Mouse (Mus musculus): ENCODE measurements around the gene H3f3a.
"Not testable (repeated sequence)": the region's sequence is repeated elsewhere in the genome, so short reads cannot be mapped to it uniquely, and the experiment has no call there.

H3f3a gene

DNA sequence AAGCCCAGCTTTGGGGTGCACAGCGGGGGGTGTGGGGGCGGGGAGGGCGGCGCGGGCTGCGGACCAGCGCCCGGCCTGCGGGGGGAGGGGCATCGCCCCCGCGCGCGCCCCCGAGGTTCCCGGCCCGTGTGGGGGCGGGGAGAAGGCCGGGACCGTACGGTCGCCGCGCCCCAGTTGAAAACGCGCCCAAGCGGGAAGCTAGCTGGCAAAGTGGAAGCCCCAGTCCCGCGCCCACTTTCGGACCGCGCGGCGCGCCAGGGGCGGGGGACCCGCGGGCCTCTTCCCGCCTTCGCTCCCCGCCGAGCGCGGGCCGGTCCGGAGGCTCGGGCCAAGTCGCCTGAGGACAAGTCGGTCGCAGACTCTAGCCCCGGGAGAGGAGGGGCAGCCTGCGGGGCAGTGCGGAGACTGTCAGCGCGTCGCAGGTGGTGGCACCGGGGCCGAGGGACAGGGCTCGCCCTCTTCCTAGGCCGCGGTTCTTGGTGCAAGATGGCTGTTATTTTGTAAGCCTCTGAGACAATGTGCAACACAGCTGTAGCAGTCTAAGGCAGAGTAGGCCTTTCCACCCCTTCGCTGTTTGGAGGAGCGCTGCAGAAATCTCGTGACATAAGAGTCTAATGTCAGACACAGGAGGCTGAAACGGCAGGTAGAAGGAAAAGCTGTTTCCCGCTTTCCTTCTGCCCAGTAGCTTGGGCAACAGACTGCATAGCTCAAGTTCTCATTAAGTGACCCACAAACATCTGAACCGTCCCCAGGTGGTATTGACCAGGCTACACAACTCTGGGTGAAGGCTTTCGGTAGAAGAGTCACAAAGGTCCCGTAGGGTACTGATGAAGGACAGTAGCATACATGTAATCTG is at the start of gene H3f3a:
H3f3a (minus strand) TSS at position 59 of the 856 bp plus-strand sequence.
- no peak for DNase-seq (ENCODE audit: extremely low spot score, low spot score)

GRCm38 (mm10) chr1:180860030-180860429 is 46.3 kb upstream of the H3f3a start:
- DNase-seq (ENCODE audit: extremely low spot score, low spot score), result no peak

DNA sequence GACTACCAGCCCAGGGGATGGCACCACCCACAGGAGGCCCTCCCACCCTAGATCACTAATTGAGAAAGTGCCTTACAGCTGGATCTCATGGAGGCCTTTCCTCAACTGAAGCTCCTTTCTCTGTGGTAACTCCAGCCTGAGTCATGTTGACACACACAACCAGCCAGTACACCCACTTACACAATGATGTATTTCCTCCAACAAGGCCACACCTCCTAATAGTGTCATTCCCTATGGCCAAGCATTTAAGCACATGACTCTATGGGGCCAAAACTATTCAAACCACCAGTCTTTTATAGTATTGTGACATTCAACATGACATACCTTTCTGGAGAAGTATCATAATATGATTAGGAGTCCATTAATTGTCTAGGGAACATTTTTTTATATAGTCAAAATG is 45.0 kb upstream of the H3f3a start:
- no peak for DNase-seq (ENCODE audit: extremely low spot score, low spot score)

DNA sequence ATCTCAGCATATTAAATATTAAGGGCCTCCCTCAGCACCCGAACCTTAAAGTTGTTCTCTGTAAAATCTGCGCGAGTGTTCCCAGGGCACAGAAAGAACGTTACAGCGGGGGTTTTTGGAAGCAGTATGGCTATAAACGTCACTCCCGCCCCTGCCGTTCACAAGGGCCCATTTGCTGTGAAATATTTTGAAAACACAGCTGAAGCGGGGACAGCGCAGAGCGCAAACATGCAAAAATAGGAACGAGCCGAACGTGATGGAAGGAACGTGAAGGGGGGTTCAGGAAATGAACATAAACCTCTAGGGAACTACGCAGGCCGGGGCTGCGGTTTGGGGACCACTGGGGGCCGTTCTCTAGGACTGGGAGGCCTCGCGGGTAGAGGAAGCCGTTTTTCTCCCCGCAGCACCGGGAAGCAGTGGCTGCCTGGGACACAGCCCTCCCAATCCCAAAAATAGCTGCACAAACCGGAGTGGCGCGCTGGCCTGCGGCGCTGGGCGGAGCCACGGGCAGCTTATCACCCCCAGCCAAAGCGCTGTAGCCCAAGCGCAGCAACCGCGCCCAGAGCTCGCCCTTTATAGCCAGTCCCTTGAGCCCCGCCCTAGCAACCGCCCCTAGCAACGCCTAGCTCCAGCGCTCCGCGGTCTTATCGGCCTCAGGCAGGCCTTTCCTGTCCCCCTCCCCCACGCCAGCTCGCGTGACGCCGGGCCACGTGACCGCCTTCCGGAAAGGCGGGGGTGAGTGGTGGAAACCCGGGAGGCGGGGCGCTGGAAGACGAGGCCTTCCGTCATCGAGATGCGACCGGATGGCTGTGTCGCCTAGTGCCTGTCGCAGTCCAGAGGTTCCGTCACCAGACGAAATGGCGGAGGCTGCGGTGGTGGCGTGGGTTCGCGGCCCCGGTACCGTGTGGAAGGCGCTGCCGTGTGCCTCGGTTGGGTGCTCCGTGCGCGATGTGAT is 36.9 kb upstream of the H3f3a start, which contains the start of gene Sde2:
Sde2 (plus strand) TSS at position 812 of the 955 bp plus-strand sequence.
- peak; percentile 100 for DNase-seq (ENCODE audit: extremely low spot score, low spot score)

GRCm38 (mm10) chr1:180849701-180850301 is 36.1 kb upstream of the H3f3a start:
- DNase-seq (ENCODE audit: extremely low spot score, low spot score), result no peak

- DNase-seq (ENCODE audit: extremely low spot score, low spot score), result peak; percentile 51
Observed at GRCm38 (mm10) chr1:180848511-180849241, 34.9 kb upstream of the H3f3a start.

DNA sequence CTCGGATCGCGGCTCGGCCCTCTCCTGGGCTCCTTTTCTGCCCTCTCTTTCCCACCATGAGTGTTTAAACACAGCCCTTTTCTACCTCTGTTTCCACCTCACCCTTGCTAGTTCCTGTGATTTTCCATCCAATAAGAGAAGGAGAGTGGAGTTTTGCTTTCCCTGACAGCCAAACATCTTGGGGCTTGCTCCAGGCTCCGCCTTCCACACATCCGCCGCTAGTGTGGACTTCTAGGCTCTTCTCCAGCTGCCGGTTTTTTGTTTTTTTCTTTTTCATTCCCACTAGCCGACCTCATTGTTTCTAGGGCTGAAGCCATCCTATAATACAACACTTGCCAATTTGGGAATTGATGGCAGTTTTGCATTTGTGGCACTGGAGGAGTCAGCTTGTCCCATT is 34.4 kb upstream of the H3f3a start:
- peak; percentile 52 for DNase-seq (ENCODE audit: extremely low spot score, low spot score)

GRCm38 (mm10) chr1:180841561-180842300 is 28.0 kb upstream of the H3f3a start:
- no peak for DNase-seq (ENCODE audit: extremely low spot score, low spot score)

DNA sequence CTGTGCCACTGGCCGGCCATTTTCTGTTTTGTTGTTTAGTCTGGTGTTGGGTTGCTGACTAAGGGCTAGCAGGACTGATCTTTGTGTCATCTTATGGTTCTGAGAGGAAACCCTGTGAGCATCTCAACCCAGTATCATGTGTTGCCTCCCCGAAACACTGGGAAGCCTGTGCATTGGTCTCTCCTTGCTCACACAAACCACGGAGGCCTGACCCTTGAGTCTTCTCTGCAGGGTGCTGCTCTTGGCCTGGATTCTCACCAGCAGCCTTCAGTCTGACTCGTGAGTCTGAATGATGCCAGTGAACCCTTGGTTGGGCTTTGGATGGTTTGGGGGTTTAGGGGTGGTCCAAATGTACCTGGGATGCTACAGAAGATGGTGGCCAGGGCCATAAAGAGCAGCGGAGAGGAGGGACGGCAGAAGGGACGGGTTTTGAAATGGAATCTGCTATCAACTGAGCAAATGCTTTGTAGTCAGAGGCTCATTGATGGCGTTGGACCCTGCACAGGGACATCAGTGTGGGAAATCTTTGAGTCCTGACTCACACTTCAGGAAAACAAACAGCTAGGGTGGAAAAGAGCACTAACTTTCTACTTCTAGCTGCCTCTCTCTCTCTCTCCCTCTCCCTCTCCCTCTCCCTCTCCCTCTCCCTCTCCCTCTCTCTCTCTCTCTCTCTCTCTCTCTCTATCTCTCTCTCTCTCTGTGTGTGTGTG is 25.6 kb upstream of the H3f3a start:
- no peak for DNase-seq (ENCODE audit: extremely low spot score, low spot score)

DNA sequence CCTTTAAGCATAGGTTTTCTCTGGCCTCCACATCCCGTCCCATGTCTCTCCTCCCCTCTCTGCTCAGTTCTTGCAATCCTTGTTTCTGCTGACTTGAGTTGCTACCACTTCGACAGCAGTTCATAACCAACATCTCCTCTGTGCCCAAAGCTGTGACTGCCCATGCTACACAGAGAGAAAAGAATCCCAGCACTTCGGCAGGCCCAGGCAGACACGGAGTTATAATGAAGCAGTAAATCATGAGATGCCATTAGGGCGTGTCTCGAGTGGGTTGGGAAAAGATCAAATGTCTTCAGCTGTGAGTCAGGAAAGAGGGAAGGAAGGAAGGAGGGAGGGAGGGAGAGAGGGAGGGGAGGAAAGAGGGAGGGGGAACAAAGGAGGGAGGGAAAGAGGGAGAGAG is 24.3 kb upstream of the H3f3a start:
- DNase-seq (ENCODE audit: extremely low spot score, low spot score), result no peak

- DNase-seq (ENCODE audit: extremely low spot score, low spot score), result no peak
Observed at GRCm38 (mm10) chr1:180837186-180837585, 23.4 kb upstream of the H3f3a start.

DNA sequence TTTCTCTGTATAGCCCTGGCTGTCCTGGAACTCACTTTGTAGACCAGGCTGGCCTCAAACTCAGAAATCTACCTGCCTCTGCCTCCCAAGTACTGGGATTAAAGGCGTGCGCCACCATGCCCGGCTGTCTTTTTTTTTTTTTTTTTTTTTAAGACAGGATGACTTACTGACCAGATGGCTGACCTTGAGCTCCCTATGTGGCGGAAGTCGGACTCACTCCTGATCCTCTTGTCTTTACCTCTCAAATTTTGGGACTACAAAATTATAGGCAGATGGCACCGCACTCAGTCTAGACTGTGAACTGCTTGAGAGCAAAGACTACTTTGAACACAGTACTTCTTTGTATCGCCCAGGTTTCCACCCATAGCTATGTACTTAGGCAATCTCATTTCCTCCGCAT is 22.7 kb upstream of the H3f3a start:
- DNase-seq (ENCODE audit: extremely low spot score, low spot score), result not testable (repeated sequence)

GRCm38 (mm10) chr1:180835273-180836015 is 21.7 kb upstream of the H3f3a start:
- no peak for DNase-seq (ENCODE audit: extremely low spot score, low spot score)

DNA sequence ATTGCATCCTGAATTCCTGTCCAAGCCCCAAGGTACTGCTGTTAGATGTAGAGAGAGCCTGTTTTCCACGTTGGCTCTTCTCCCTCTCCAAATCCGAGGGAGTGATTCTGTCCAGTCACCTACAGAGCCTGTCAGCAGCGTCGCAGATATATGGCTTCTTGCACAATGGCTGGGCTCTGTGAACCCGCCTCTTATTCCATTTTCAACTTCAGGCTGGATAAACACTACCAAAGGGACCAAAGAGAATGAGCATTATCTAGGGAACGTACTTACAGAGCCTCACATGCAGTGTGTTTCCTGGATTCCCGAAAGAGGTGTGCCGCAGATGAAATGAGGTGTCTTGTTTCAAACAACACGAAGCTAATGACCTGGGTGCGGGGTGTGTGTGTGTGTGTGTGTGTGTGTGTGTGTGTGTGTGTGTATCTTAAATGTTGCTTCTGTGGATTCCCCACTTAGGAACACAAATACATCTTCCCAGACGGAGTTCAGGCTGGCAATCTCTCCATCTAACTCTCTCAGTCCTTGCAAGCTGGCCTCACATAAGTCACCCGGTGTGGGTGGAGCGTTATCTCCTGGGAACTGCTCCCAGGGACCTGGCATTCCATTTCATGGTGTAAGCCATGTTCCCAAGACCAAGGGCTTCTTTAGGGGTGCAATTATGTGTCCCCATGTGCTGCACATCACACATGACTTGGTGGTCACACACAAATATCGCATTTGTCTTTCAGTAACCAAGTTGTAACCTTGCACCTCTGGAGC is 17.0 kb upstream of the H3f3a start:
- no peak for DNase-seq (ENCODE audit: extremely low spot score, low spot score)

GRCm38 (mm10) chr1:180830175-180830574 is 16.4 kb upstream of the H3f3a start:
- no peak for DNase-seq (ENCODE audit: extremely low spot score, low spot score)

- DNase-seq (ENCODE audit: extremely low spot score, low spot score), result no peak
Observed at GRCm38 (mm10) chr1:180829775-180830174, 16.0 kb upstream of the H3f3a start.

DNA sequence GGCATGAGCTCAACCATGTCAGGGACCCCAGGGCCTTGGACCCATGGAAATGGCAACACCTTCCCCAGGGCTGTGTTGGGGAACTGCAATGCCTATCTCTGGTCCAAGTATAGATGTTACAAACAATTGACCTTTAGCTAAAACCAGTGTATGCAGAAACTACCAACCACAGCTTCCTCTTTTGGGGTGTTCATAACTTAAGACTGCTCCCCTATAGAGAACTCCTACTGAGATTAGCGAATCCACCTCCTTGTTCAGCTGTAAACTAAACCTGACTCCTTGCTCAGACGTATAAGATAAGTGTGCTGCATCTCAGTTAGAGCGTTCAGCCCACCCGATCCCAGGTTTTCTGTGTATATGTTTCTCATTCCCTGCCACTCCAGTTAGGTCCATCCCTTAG is 12.9 kb upstream of the H3f3a start:
- no peak for DNase-seq (ENCODE audit: extremely low spot score, low spot score)

- no peak for DNase-seq (ENCODE audit: extremely low spot score, low spot score)
Observed at GRCm38 (mm10) chr1:180824721-180825120, 11.0 kb upstream of the H3f3a start.

All from neural tube, embryonic 10.5 days (tissue).